Mouse (Mus musculus): ENCODE data around the gene Tmem218. TPM values are rescaled to one million over a fixed set of nuclear protein-coding genes. Genes with fewer than 3 reads are reported as not detected.

Tmem218 gene
- polyA plus RNA-seq, 1 experiment from 2014 or later: 12.3 TPM

- no peaks in the 10 kb centered on the region for H3K9me3 ChIP-seq
- H3K36me3 ChIP-seq: no peaks in the 10 kb centered on the region
- no peak overlapping the region for H3K4me3 ChIP-seq
- no peak overlapping the region for H3K27ac ChIP-seq
- WGBS: 57% methylated on average over 4 of the region's 4 CpGs
- no peaks in the 10 kb centered on the region for H3K4me1 ChIP-seq
- no peaks in the 10 kb centered on the region for H3K27me3 ChIP-seq
- H3K9ac ChIP-seq: no peak overlapping the region
- no peak for ATAC-seq (ENCODE audit: borderline replicate concordance, extremely low read depth, low FRiP score, low TSS enrichment)
- no peak overlapping the region for H3K4me2 ChIP-seq
Observed at GRCm38 (mm10) chr9:37235951-37236737, 28.1 kb downstream of the Tmem218 start.

GRCm38 (mm10) chr9:37242764-37243163, 34.7 kb downstream of the Tmem218 start:
- H3K36me3 ChIP-seq: no peaks in the 10 kb centered on the region
- 80% methylated on average over 3 of the region's 3 CpGs for WGBS
- ATAC-seq (ENCODE audit: borderline replicate concordance, extremely low read depth, low FRiP score, low TSS enrichment): no peak
- no peaks in the 10 kb centered on the region for H3K9me3 ChIP-seq
- no peaks in the 10 kb centered on the region for H3K27me3 ChIP-seq
- H3K9ac ChIP-seq: no peak overlapping the region
- H3K27ac ChIP-seq: no peak overlapping the region
- no peaks in the 10 kb centered on the region for H3K4me1 ChIP-seq
- H3K4me2 ChIP-seq: no peak overlapping the region
- H3K4me3 ChIP-seq: no peak overlapping the region

DNA sequence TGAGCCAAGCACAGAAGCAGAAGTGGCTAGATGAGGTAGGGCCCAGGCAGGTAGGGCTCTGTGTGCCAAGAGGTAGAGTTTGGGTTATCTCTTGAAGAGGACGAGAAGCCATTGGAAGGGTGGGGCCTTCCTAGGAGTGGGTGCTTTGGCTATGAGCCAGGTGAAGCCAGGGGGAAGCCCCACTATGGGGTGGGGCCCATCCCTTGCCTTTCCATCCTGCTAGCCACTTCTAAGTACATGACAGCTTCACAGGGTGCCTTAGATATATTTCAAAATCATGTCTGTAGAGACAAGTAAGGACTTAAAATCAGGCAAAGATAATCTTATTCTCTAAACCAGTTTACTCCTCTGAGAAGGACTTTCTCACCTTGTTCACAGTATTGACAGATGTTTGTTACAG, 36.6 kb downstream of the Tmem218 start:
- WGBS: 60% methylated on average over 1 of the region's 1 CpGs

DNA sequence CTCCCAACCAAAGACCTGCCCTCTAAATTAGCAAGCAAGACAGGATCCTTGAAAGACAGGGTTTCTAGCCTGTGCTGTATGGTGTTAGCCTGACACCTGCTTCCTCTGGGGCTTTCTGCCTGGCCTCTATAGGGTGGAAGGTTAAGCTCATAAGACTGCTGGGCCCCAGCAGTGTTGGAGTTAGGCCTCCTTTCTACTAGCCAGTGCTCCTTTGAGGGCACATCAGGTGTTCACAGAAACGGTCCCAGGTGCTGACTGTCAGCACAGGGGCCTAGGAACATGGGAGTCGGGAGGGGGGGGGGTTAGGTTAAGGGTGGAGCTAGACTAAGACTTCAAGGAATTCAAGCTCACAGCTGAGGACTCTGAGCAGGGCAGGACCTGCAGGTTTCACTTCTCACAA, 37.4 kb downstream of the Tmem218 start:
- no peaks in the 10 kb centered on the region for H3K36me3 ChIP-seq
- no peaks in the 10 kb centered on the region for H3K9me3 ChIP-seq
- H3K9ac ChIP-seq: no peak overlapping the region
- no peak overlapping the region for H3K4me2 ChIP-seq
- 41% methylated on average over 2 of the region's 2 CpGs for WGBS
- no peaks in the 10 kb centered on the region for H3K27me3 ChIP-seq
- H3K4me1 ChIP-seq: no peaks in the 10 kb centered on the region
- H3K4me3 ChIP-seq: no peak overlapping the region
- no peak overlapping the region for H3K27ac ChIP-seq
- no peak for ATAC-seq (ENCODE audit: borderline replicate concordance, extremely low read depth, low FRiP score, low TSS enrichment)

More for the DNA sequence above, 36.6 kb downstream of the Tmem218 start:
- no peaks in the 10 kb centered on the region for H3K4me1 ChIP-seq
- no peak overlapping the region for H3K4me2 ChIP-seq
- ATAC-seq (ENCODE audit: borderline replicate concordance, extremely low read depth, low FRiP score, low TSS enrichment): no peak
- no peaks in the 10 kb centered on the region for H3K36me3 ChIP-seq
- no peak overlapping the region for H3K9ac ChIP-seq
- no peak overlapping the region for H3K27ac ChIP-seq
- no peaks in the 10 kb centered on the region for H3K27me3 ChIP-seq
- no peak overlapping the region for H3K4me3 ChIP-seq
- no peaks in the 10 kb centered on the region for H3K9me3 ChIP-seq

GRCm38 (mm10) chr9:37245810-37246209, 37.8 kb downstream of the Tmem218 start:
- no peaks in the 10 kb centered on the region for H3K27me3 ChIP-seq
- H3K36me3 ChIP-seq: no peaks in the 10 kb centered on the region
- H3K27ac ChIP-seq: no peak overlapping the region
- no peaks in the 10 kb centered on the region for H3K9me3 ChIP-seq
- ATAC-seq (ENCODE audit: borderline replicate concordance, extremely low read depth, low FRiP score, low TSS enrichment): no peak
- no peak overlapping the region for H3K9ac ChIP-seq
- WGBS: 100% methylated on average over 1 of the region's 1 CpGs
- no peaks in the 10 kb centered on the region for H3K4me1 ChIP-seq
- H3K4me3 ChIP-seq: no peak overlapping the region
- no peak overlapping the region for H3K4me2 ChIP-seq

DNA sequence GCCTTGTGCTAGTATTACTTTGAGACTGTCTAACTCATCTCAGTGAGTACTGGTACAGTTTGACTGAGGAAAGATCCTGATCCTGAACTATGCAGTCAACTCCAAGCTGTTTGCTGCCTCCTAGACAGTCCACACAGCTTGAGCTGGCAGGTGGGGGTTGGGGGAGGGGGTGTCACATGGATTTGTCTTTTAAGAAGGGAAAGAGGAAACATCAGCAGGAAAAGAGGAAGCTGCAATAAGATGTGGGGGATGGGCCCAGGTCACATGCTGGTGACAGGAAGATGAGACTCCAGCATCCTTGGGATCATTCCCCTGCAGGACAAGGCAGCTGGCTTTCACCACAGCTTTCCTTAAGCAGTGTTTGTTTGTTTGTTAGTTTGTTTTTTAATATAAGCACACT, 39.4 kb downstream of the Tmem218 start:
- Histone ChIP-seq H3K9ac (no peak overlapping the region), H3K36me3 (no peaks in the 10 kb centered on the region), H3K9me3 (no peaks in the 10 kb centered on the region), H3K4me1 (no peaks in the 10 kb centered on the region), H3K27ac (no peak overlapping the region), H3K4me3 (no peak overlapping the region), H3K4me2 (no peak overlapping the region), H3K27me3 (no peaks in the 10 kb centered on the region)
- no peak for ATAC-seq (ENCODE audit: borderline replicate concordance, extremely low read depth, low FRiP score, low TSS enrichment)

DNA sequence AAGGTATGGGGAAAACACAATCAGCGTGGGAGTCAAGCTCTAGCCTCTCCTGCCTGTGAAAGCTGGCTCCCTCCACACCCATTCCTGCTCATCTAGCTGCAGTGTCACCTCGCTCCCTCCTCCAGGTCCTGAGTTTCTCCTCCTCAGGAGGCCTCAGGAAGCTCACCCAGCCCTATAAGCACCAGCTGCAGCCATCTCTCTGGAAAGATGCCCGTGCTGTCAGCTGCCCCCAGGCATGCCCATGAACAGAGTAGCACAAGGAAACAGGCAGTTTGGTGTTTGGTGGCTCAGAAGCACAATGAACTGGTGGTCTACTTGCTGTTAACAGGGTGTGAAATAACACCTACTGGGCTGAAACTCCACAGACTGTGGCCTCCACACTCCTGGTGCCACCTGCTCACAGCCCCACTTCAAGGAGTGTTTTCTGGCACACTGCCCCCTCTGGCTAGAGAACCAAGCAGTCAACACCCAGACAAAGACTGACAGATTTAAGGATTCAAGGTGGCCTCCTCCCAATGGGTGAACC, 40.4 kb downstream of the Tmem218 start:
- no peak for ATAC-seq (ENCODE audit: borderline replicate concordance, extremely low read depth, low FRiP score, low TSS enrichment)
- Histone ChIP-seq H3K4me1 (no peaks in the 10 kb centered on the region), H3K27ac (no peak overlapping the region), H3K9me3 (no peaks in the 10 kb centered on the region), H3K36me3 (no peaks in the 10 kb centered on the region), H3K4me3 (no peak overlapping the region), H3K4me2 (no peak overlapping the region), H3K9ac (no peak overlapping the region), H3K27me3 (no peaks in the 10 kb centered on the region)
- WGBS: 48% methylated on average over 3 of the region's 3 CpGs

DNA sequence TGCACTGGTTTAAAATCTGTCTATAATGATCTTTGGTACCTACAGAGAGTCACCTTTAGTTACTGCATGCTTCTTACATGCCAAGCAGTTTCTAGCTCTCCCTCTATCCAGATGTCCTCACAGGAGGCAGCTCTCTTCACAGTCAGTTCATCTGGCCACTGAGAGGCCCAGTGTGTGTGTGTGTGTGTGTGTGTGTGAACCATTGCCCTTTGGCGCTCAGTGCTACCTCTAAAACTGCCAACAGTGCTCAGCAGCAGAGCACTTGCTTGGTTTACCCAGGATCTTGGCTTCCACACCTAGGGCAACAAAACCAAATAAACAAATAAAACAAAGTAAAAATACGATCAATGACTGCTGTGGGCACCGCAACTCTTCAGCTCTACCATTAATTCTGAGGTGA, 42.0 kb downstream of the Tmem218 start:
- Histone ChIP-seq H3K27ac (no peak overlapping the region), H3K36me3 (no peaks in the 10 kb centered on the region), H3K9ac (no peak overlapping the region), H3K4me1 (0 out of 2 replicates have a peak, but pooled peaks cover 5% of the 10 kb centered on the region), H3K4me3 (no peak overlapping the region), H3K27me3 (no peaks in the 10 kb centered on the region), H3K4me2 (no peak overlapping the region), H3K9me3 (no peaks in the 10 kb centered on the region)
- ATAC-seq (ENCODE audit: borderline replicate concordance, extremely low read depth, low FRiP score, low TSS enrichment): no peak
- 73% methylated on average over 3 of the region's 3 CpGs for WGBS

GRCm38 (mm10) chr9:37250631-37251030, 42.6 kb downstream of the Tmem218 start:
- no peak overlapping the region for H3K4me3 ChIP-seq
- no peaks in the 10 kb centered on the region for H3K36me3 ChIP-seq
- no peak overlapping the region for H3K4me2 ChIP-seq
- no peak for ATAC-seq (ENCODE audit: borderline replicate concordance, extremely low read depth, low FRiP score, low TSS enrichment)
- no peak overlapping the region for H3K9ac ChIP-seq
- H3K27ac ChIP-seq: no peak overlapping the region
- H3K27me3 ChIP-seq: no peaks in the 10 kb centered on the region
- WGBS: 67% methylated on average over 6 of the region's 6 CpGs
- H3K4me1 ChIP-seq: 0 out of 2 replicates have a peak, but pooled peaks cover 5% of the 10 kb centered on the region
- H3K9me3 ChIP-seq: no peaks in the 10 kb centered on the region

DNA sequence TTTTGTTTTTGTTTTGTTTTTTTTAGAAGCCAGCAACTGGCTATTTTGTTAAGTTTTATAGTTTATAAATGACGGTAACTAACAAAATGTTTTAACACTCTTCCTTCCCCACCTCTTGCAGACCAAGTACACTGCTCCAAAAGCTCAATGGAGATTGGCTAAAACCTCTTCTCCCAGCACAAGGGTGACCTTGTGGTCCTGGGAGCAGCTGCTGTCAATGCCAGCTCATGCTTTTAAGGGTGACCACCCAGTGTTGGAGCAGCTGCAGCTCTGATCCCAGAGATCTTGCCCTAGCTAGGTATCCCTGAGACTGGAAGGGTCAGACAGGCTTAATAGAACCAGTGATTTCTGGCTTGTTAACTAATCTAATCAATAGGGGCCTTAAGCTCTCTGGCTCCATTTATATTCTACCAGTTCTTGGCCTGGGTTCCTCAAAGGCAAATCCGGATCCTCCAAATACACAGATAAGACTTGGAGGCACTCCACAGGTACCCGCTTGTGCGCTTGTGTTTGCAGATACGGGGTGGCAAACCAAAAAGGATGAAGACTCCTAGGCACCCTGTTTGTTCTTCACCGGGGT, 46.6 kb downstream of the Tmem218 start:
- Histone ChIP-seq H3K9me3 (no peaks in the 10 kb centered on the region), H3K27me3 (no peaks in the 10 kb centered on the region), H3K4me2 (peak overlapping the region; percentile 86), H3K9ac (no peak overlapping the region), H3K4me1 (0 out of 2 replicates have a peak, but pooled peaks cover 9% of the 10 kb centered on the region), H3K4me3 (peak overlapping the region; percentile 44), H3K27ac (no peak overlapping the region), H3K36me3 (no peaks in the 10 kb centered on the region)
- WGBS: 20% methylated on average over 6 of the region's 6 CpGs
- no peak for ATAC-seq (ENCODE audit: borderline replicate concordance, extremely low read depth, low FRiP score, low TSS enrichment)

DNA sequence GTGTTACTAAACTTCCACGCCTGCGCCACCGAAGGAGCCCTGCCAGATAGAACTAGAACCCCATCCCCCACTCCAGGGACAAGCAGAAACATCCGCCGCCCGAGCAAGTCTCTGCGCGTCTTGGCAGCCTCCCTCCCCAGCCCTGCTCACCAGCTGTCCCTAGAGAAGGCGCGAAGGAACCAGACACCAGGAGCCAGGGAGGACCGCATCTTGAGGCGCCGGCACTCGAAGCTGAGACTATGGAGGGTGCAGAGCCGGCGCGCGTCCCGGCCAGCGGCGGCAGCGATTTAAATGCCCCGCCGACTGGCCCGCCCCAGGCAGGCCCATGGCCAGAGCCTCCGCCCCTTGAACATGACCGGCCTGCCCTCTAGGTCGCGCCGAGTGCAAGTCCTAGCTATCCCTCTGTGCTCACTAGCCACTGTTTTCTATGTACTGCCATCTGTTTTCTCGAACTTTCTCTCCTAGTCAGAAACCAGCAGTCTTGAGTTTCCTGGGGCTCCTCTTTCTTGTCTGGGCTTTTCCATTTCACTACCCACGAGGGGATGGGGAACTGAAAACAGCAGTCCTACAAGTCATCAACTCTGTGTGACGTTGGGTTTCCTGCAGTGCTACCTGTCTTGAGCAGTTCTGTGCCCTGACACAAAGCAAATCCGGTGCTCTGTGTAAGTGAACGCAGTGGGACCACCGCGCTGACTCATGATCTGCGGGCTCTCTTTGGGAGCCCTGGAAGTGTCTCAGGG, 47.3 kb downstream of the Tmem218 start, which contains the start of gene Slc37a2:
Gene Slc37a2 (minus strand): TSS at position 590 of the 740 bp plus-strand sequence.
- Histone ChIP-seq H3K4me1 (0 out of 2 replicates have a peak, but pooled peaks cover 9% of the 10 kb centered on the region), H3K27ac (no peak within 1 kb of the TSS), H3K36me3 (no peaks in the 10 kb centered on the region), H3K9ac (peak within 1 kb of the TSS; percentile 40; the same call in 1 of the 2 replicates), H3K4me2 (peak within 1 kb of the TSS; percentile 86), H3K4me3 (peak within 1 kb of the TSS; percentile 44), H3K9me3 (no peaks in the 10 kb centered on the region), H3K27me3 (no peaks in the 10 kb centered on the region)
- 1% methylated on average over 38 of the region's 38 CpGs for WGBS
- ATAC-seq (ENCODE audit: borderline replicate concordance, extremely low read depth, low FRiP score, low TSS enrichment): peak; percentile 86

DNA sequence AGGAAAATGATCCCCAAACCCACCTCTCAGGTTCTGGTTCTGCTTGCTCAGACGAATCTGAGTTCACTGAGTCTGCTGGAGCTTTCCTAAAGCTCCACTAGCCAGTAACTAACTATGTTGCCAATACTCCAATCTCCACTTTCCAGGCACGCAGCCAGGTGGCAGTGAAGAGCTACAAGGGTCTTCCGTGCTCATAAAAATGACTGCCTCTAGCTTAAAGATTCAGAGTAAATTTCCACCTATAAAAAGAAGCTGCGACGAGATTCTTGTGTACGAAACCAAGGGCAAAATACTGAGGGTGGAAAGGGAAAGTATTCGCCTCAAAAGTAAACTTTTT, 47.8 kb downstream of the Tmem218 start:
- Histone ChIP-seq H3K27ac (no peak overlapping the region), H3K4me3 (peak overlapping the region; percentile 44), H3K4me2 (peak overlapping the region; percentile 86), H3K4me1 (0 out of 2 replicates have a peak, but pooled peaks cover 9% of the 10 kb centered on the region), H3K27me3 (no peaks in the 10 kb centered on the region), H3K9me3 (no peaks in the 10 kb centered on the region), H3K36me3 (no peaks in the 10 kb centered on the region), H3K9ac (no peak overlapping the region)
- 0 out of 2 replicates have a peak, but pooled peaks have one; percentile 29 for ATAC-seq (ENCODE audit: borderline replicate concordance, extremely low read depth, low FRiP score, low TSS enrichment)
- WGBS: 25% methylated on average over 7 of the region's 7 CpGs

Measured in lung, embryonic 15.5 days (tissue).